Mouse (Mus musculus): ENCODE data around the gene Slc43a3.
"Not testable (repeated sequence)": the region's sequence is repeated elsewhere in the genome, so short reads cannot be mapped to it uniquely, and the experiment has no call there.

Gene Slc43a3

DNA sequence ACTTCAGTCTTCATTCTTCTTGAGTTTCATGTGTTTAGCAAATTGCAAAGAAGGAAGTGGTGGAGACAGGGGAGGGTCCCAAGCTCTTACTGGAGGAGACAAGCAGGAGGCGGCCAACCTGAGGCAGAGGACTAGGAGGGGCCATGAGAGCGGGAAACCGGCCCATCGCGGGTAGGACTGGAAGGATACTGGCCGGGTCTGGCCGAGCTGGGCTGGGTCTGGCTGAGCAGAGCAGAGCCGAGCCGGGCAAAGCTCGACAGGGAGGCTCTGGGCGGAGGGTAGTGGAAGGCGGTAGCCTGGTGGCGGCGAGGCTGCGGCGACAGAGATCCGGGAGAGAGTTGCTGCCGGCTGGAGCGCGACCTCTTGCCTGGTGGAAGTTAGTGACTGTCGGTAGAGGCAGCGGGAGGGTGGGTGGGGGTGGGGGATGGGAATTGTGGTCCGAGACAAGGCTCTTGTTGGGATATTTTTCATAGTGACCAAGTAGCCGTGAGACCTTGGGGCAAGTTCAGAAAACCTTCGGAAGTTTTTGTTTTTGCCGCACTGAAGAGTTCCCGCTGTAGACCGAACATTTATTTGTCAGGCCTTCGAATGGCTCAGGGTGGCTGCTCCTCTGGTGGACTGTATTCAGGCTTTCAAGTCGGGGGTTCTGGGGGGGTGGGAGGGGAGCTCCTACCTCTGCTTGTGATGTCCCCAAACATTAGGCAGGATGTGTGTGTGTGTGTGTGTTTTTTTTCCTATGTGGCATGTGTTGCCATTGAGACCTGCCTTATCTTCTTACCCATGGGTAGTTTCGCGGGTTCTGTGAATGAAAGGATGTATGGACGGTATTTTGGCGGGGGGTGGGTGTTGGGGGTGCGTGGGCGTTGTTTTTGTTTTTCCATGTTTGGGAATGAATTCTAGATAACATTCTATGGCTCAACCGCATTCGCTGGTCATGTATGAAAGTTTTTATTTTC lies at the start of gene Slc43a3:
Gene Slc43a3, plus strand, starts transcription at position 106 of the 956 bp plus-strand sequence.
- DNase-seq: peak; percentile 92

DNA sequence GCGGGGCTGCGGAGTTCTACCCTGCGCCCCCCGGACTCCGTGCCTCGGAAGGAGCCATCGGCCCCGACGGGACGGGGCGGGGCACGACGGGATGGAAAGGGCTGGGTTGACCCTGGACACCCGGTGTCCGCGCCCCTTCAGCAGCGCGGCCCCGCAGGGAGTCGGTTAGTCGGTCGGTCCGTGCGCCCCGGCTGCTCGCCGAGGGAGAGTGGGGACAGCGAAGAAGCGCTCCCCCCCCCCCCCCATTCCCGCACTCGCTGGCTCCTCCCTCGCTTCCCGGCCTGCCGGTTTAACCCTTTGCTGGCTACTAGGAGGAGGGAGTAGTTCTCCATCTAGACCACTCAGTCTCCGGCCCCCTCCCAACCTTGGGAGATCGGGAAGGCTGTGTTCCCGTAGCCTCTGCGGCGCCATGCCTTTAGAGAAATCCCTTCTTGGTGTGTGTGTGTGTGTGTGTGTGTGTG lies 49.5 kb upstream of the Slc43a3 start:
- DNase-seq: peak; percentile 63

GRCm38 (mm10) chr2:84887411-84888271 lies 48.7 kb upstream of the Slc43a3 start:
- DNase-seq: peak; percentile 69

- peak; percentile 89 for DNase-seq
These were observed 47.6 kb upstream of the Slc43a3 start for GRCm38 (mm10) chr2:84888657-84889315.

DNA sequence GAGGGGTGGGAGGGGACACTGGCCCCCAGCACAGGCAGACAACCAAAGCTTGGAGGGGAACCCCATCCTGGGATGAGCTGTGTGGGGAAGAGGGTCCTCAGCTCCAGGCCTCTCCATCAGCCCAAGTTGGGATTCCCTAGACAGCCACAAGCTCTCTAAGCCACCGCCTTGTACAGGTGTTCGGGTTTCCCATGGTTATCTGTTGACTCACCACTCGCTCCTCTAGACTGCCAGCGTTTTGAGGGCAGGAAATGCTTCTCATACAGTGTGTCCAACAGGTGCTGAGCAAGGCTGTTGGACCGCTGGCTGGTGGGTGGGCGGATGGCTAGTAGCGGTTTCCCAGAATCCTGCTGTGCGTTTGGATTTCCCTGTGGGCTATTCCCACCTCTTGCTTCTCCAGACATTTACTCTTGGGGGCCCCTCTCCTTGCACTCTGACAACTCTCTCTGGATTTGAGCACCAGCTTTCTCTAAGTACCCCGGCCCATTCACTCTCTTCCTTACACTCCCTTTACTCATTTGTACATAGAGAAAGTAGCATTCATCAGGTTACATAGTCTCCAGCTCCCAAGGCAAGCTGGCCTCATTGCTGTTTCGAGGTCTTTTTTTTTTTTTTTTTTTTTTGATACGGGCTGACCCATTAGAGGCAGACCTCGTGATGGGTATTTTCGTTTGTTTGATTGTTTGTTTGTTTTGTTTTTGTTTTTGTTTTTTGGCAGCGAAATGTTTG lies 46.9 kb upstream of the Slc43a3 start:
- DNase-seq: no peak

- peak; percentile 86 for DNase-seq
These were observed 46.4 kb upstream of the Slc43a3 start for GRCm38 (mm10) chr2:84890045-84890340.

DNA sequence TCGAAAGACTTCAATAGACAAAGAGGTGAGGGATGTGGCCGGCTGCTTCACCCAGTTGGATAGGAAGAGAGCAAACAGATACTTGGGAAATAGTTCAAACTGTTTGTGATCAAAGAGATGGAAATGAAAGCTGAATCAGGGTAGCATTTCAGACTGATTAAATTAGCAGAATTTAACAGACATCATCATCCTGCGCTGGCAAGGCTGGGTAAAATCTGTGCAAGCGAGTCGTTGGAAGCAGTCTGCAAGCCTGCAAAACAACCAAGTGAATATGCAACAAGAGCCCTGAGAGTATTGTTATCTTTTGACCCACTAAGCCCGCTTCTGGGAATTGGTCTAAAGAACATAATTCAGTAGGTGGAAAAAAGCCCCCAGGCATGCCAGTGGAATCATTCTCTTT lies 43.0 kb upstream of the Slc43a3 start:
- no peak for DNase-seq

DNA sequence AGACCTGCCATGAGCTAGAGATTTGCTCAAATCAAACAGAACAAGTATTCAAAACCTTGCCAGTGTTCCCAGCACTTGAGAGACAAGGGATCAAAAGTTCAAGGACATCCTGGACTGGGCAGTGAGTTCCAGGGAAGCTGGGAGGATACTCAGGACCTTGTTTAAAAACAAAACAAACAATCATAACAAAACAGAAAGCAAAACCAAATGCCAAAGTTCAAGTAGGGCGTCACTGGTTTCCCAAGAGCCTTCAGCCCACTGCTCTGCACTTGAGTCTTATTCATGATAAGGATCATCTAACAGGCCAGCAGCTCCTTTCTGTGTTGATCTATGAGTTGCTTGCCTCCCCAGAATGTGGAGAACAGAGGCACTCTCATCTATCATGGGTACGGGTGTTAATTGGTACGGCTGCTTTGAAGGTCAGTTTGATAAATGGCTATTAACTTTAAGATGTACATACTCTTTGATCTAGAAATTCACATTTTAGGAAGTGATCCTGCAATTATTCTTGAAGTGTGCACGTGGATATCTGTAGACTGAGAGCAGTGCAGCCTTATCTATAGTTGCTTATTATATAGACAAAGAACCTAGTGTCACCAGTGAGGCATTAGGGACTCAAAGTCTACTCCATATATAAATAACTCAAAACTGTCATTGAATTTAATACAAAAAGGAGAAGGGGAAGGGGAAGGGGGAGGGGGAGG lies 40.7 kb upstream of the Slc43a3 start:
- DNase-seq: peak; percentile 49

DNA sequence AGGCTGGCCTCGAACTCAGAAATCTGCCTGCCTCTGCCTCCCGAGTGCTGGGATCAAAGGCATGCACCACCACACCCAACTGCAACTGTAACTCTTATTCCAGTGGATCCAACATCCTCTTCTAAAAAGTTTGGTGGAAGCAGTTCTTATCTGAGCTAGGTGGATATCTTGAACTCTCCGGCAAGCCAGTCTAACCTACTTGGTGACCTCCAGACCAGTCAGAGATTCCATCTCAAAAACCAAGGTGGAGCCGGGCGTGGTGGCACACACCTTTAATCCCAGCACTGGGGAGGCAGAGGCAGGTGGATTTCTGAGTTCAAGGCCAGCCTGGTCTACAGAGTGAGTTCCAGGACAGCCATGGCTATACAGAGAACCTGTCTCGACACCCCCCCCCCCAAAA lies 39.7 kb upstream of the Slc43a3 start:
- DNase-seq: not testable (repeated sequence)

GRCm38 (mm10) chr2:84912722-84913121 lies 23.7 kb upstream of the Slc43a3 start:
- peak; percentile 51 for DNase-seq

- DNase-seq: no peak
These were observed 22.5 kb upstream of the Slc43a3 start for GRCm38 (mm10) chr2:84913881-84914280.

- peak; percentile 80 for DNase-seq
These were observed 21.0 kb upstream of the Slc43a3 start for GRCm38 (mm10) chr2:84915330-84915729.

- peak; percentile 85 for DNase-seq
These were observed 19.6 kb upstream of the Slc43a3 start for GRCm38 (mm10) chr2:84916548-84917320.

DNA sequence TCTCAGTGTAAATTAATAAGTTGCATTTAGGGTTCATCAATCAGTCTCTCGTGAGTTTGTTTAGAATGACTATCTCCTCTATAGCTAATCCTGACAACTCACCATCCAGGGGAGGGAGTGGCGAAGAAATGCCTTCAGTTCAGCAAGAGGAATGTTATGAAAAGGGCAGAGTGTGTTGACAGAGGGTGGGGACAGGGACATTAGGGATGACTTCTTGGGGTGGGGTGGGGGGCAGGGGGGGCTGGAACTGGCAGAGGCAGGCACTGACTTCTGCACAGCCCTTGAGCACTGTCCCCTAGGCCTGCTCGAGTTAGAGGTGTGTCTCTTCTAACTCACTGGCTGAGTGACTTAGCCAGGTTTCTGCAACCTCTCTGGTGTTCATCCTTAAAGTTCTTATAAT lies 18.2 kb upstream of the Slc43a3 start:
- no peak for DNase-seq

DNA sequence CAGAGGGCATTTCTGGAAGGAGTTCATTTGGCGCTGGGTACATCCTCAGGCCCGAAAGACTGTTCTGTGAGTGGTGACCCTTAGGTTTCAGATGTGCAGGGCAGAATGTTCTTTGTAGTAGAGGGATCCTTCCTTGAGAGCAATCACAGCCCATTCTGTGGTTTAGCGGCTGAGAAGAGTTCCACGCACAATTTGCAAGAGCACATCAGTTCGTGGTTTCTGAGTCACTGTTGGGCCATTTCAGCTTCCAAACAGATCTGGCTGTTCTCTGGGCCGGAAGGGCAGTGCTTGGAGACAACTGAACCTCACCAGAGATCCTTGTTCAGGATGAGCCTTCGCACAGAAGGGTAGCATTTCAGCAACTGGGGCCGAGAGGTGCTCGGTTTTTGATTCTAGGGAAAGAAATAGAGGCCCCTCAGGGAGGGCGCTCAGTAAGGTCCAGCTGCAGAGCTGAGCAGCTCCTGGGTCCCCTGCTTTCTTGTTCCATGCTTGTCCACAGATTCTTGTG lies 16.7 kb upstream of the Slc43a3 start:
- DNase-seq: no peak

DNA sequence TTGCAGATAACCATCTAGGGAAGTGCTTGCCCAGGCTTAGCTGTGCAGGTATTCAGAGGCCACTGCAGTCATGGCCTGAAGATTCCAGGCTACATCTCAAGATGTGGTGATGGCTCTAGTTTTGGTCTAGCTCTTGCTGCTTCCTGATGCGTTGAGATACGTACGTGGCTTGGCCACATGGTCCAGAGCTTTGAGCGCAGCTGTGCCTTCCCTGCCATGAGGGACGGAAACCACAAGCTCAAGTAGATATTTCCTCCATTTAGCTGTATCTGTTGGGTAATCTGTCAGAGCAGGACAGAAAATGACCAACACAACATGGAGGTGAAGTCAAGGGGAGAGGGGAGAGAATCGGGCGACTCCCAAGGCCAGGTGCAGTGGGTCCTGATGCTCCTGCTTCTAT lies 6.2 kb upstream of the Slc43a3 start:
- no peak for DNase-seq

GRCm38 (mm10) chr2:84933992-84934648 lies 2.3 kb upstream of the Slc43a3 start:
- DNase-seq: no peak

GRCm38 (mm10) chr2:84934649-84935007 lies 1.8 kb upstream of the Slc43a3 start:
- DNase-seq: no peak

GRCm38 (mm10) chr2:84935065-84935464 lies 1.3 kb upstream of the Slc43a3 start:
- no peak for DNase-seq

- peak; percentile 43 for DNase-seq
These were observed 1.2 kb downstream of the Slc43a3 start for GRCm38 (mm10) chr2:84937491-84938150.
